Mouse (Mus musculus): ENCODE data around the gene Edc3. TPM values are rescaled to one million over a fixed set of nuclear protein-coding genes. Genes with fewer than 3 reads are reported as not detected.

Edc3 gene
- polyA plus RNA-seq, 2 experiments from 2014 or later: 30.2 to 30.5 TPM

Other genes with a start within 250 kb of the Edc3 start
- gene Scamp5, start 240.5 kb upstream of the Edc3 start, polyA plus RNA-seq (2017; shearing (Covaris generic)): under 1 TPM in 1 of 2 experiments, not detected in 1; 0.26 TPM
- not detected for gene Rpp25, start 204.5 kb upstream of the Edc3 start, polyA plus RNA-seq (2017; shearing (Covaris generic))
- 100 to 1,000 TPM; 197 to 242 TPM for gene Cox5a, start 187.3 kb upstream of the Edc3 start, polyA plus RNA-seq (2017; shearing (Covaris generic))
- 10 to 100 TPM; 22.2 to 29.8 TPM for gene Fam219b, start 171.0 kb upstream of the Edc3 start, polyA plus RNA-seq (2017; shearing (Covaris generic))
- 10 to 100 TPM; 15.7 to 17.9 TPM for gene Mpi, start 155.8 kb upstream of the Edc3 start, polyA plus RNA-seq (2017; shearing (Covaris generic))
- 100 to 1,000 TPM in 1 of 2 experiments, 10 to 100 TPM in 1; 92.6 to 119 TPM for gene Scamp2, start 147.6 kb upstream of the Edc3 start, polyA plus RNA-seq (2017; shearing (Covaris generic))
- gene Ulk3, start 119.1 kb upstream of the Edc3 start, polyA plus RNA-seq (2017; shearing (Covaris generic)): 10 to 100 TPM; 27.0 to 48.2 TPM
- not detected for gene Cplx3, start 102.3 kb upstream of the Edc3 start, polyA plus RNA-seq (2017; shearing (Covaris generic))
- 1 to 10 TPM in 1 of 2 experiments, under 1 TPM in 1; 0.79 to 1.4 TPM for gene Lman1l, start 87.8 kb upstream of the Edc3 start, polyA plus RNA-seq (2017; shearing (Covaris generic))
- gene Csk, start 54.9 kb upstream of the Edc3 start, polyA plus RNA-seq (2017; shearing (Covaris generic)): 100 to 1,000 TPM; 110 to 150 TPM
- gene Cyp1a2, start 24.8 kb upstream of the Edc3 start, polyA plus RNA-seq (2017; shearing (Covaris generic)): not detected
- not detected for gene Cyp1a1, start 20.6 kb upstream of the Edc3 start, polyA plus RNA-seq (2017; shearing (Covaris generic))
- gene Clk3, start 57.3 kb downstream of the Edc3 start, polyA plus RNA-seq (2017; shearing (Covaris generic)): 100 to 1,000 TPM in 1 of 2 experiments, 10 to 100 TPM in 1; 95.0 to 107 TPM
- gene Arid3b, start 128.3 kb downstream of the Edc3 start, polyA plus RNA-seq (2017; shearing (Covaris generic)): 10 to 100 TPM; 25.2 to 35.4 TPM
- 100 to 1,000 TPM; 138 to 191 TPM for gene Ubl7, start 202.4 kb downstream of the Edc3 start, polyA plus RNA-seq (2017; shearing (Covaris generic))
- gene Sema7a, start 231.6 kb downstream of the Edc3 start, polyA plus RNA-seq (2017; shearing (Covaris generic)): not detected

Data from CD4-positive, CD25-positive, alpha-beta regulatory T cell, adult 4 months (primary cell).